Mouse (Mus musculus) heart, adult 2 months (tissue): ENCODE data around the gene Dlx3. TPM values are rescaled to one million over a fixed set of nuclear protein-coding genes. Genes with fewer than 3 reads are reported as not detected.

Experiments used
- DNase-seq, 2 experiments: peaks; one replicate each; pipeline ENCODE4 v3.0.0; 2021
- H3K27ac ChIP-seq: fragments of 200-600 bp; 2 replicates; pipeline ENCODE4 v1.8.1; 2022
- H3K27me3 ChIP-seq: fragments of 200-500 bp; 2 replicates; pipeline ENCODE4 v1.6.1; 2012; ENCODE audit warnings: mild to moderate bottlenecking, low read length, inconsistent platforms, mixed read lengths; ENCODE audit not compliant: control insufficient read depth, insufficient read depth
- H3K36me3 ChIP-seq: fragments of 200-500 bp; 2 replicates; pipeline ENCODE4 v1.6.1; 2012; ENCODE audit warnings: low read length, inconsistent platforms; ENCODE audit not compliant: control insufficient read depth, insufficient read depth
- H3K4me1 ChIP-seq: fragments of 200-500 bp; 2 replicates; pipeline ENCODE4 v1.6.1; 2011; ENCODE audit warnings: low read length; ENCODE audit not compliant: control insufficient read depth, insufficient read depth
- H3K4me3 ChIP-seq: fragments of 200-600 bp; 2 replicates; pipeline ENCODE4 v1.8.1; 2022
- H3K79me2 ChIP-seq: fragments of 200-500 bp; replicated peaks from 2 replicates; pipeline ENCODE4 v1.6.1; 2012; ENCODE audit warnings: mild to moderate bottlenecking, inconsistent platforms, low read length, moderate library complexity, mixed read lengths; ENCODE audit not compliant: control insufficient read depth, insufficient read depth
- H3K9ac ChIP-seq: fragments of 200-500 bp; 2 replicates; pipeline ENCODE4 v1.6.1; 2012; ENCODE audit warnings: low read depth, mild to moderate bottlenecking, control low read depth, inconsistent platforms, low read length, mixed read lengths
- CTCF ChIP-seq: fragments of 200-600 bp; IDR thresholded peaks from 2 replicates; pipeline ENCODE4 v1.8.1; 2022; ENCODE audit warnings: antibody characterized with exemption, mild to moderate bottlenecking, moderate library complexity
- EP300 ChIP-seq: fragments of 200-500 bp; IDR thresholded peaks from 2 replicates; pipeline ENCODE4 v1.6.1; 2011; ENCODE audit warnings: low read depth, low read length, control low read depth; ENCODE audit not compliant: insufficient read depth
- POLR2A ChIP-seq: fragments of 200-500 bp; IDR thresholded peaks from 2 replicates; pipeline ENCODE4 v1.6.1; 2011; ENCODE audit warnings: mild to moderate bottlenecking, low read depth, low read length, control low read depth; ENCODE audit not compliant: insufficient read depth
- WGBS: fragments of 180-500 bp; shearing (Covaris S2); methylation state at CpG from one replicate; pipeline ENCODE4 v1.1.7; 2018; 5-methylcytosine and 5-hydroxymethylcytosine counted together
- intact Hi-C: fragments of 180-260 bp; cut with DNase I; formaldehyde crosslinking; loops from one replicate; pipeline ENCODE4 v1.15.1; 2025
- polyA plus RNA-seq: library from polyadenylated mRNA; depleted of rRNA; stranded (reverse); fragments of >200 nt; gene quantifications from 2 replicates; pipeline ENCODE4 v1.2.3, GENCODE M21; 2012
- total RNA-seq, 2 experiments: library from RNA; stranded (reverse); gene quantifications; 2 replicates each; pipeline ENCODE4 v1.2.3; 2021

Dlx3 gene
- total and polyA plus RNA-seq, 3 experiments: not detected

DNA sequence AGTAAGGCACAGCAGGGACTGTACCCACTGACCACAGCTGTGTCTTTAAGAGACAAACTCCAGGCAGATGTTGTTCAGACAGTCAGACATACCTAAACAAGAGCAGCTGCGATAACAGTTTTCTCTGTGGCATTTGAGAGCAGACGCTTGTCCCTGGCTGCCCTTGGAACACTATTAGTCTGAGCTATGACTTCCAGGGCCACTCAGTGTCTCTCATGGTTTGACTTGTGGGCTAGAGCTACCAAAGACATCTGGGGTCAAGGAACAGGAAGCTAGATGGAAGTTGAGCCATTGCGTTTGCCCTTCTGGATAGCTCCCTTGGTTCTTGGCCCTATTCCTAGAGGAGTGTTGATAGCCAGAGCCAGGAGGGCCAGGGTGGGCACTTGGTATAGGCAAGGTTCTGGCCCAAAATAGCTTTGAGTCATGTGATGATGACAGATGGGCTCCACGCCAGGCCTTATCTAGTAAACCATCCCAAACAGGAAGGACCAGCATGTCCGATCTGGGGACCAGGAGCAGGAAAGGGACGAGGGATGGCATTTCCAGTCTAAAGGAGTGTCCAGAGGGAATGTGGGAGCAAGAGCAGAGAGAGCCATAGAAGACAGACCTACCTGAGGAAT, 40.6 kb upstream of the Dlx3 start:
- DNase-seq: no peak
- no peaks in the 10 kb centered on the region for H3K27me3 ChIP-seq
- peaks cover 12% of the 10 kb centered on the region for H3K4me1 ChIP-seq
- TF ChIP-seq CTCF (no peak), POLR2A (no peak), EP300 (no peak)
- 24% methylated on average over 6 of the region's 6 CpGs for WGBS
- H3K9ac ChIP-seq: no peak overlapping the region
- no peaks in the 10 kb centered on the region for H3K36me3 ChIP-seq
- H3K27ac ChIP-seq: peak overlapping the region; percentile 6; the same call in 1 of the 2 replicates
- intact Hi-C loops: no loop called here
- no peaks in the 10 kb centered on the region for H3K79me2 ChIP-seq
- no peak overlapping the region for H3K4me3 ChIP-seq

DNA sequence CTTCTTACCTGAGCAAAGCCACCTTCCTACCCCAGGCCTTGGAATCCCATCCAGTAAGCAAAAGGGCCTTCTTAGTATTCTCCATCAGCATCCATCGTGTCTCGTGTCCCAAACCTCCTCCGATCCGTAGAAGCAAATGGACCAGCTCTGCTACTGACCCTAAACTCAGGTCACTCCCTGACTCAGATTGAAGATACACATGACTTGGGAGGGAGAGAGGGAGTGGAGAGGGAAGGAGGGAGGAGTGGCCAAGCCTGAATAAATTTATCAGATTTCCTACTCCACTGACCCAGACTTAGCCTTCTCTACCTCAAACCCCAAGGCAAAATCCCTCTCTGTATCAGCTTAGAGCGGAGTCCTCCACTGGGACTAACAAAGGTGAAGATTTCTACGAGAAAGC, 39.1 kb upstream of the Dlx3 start:
- H3K27ac ChIP-seq: no peak overlapping the region
- WGBS: 92% methylated on average over 6 of the region's 6 CpGs
- no peaks in the 10 kb centered on the region for H3K36me3 ChIP-seq
- no peak for DNase-seq
- H3K79me2 ChIP-seq: no peaks in the 10 kb centered on the region
- H3K27me3 ChIP-seq: no peaks in the 10 kb centered on the region
- intact Hi-C loops: no loop called here
- no peak overlapping the region for H3K4me3 ChIP-seq
- TF ChIP-seq POLR2A: no peak
- no peak for TF ChIP-seq CTCF
- TF ChIP-seq EP300: no peak
- no peak overlapping the region for H3K9ac ChIP-seq
- H3K4me1 ChIP-seq: peaks cover 12% of the 10 kb centered on the region

DNA sequence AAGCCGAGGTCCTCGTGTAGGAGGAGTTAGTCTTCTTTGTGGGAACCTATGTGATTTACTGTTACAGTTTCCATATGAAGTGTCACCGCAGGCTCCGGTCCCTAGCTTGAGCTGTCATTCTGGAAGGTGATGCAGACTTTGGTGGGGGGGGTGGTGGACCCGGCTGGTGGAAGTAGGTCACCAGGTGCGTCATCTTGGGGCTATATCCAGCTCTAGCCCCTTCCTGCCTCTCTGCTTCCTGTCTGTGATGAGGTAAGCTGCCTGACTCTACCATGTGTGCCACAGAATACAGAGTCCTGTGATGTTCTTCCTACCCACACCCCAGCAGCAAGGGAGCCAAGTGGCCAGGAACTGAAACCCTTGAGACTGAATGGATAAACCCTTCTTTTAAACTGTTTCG, 37.0 kb upstream of the Dlx3 start:
- Histone ChIP-seq H3K9ac (no peak overlapping the region), H3K4me3 (no peak overlapping the region), H3K27ac (no peak overlapping the region), H3K79me2 (no peaks in the 10 kb centered on the region), H3K4me1 (peaks cover 14% of the 10 kb centered on the region), H3K27me3 (no peaks in the 10 kb centered on the region), H3K36me3 (no peaks in the 10 kb centered on the region)
- 83% methylated on average over 7 of the region's 7 CpGs for WGBS
- DNase-seq: no peak
- intact Hi-C loops: no loop called here
- TF ChIP-seq CTCF: no peak
- no peak for TF ChIP-seq EP300
- TF ChIP-seq POLR2A: no peak

DNA sequence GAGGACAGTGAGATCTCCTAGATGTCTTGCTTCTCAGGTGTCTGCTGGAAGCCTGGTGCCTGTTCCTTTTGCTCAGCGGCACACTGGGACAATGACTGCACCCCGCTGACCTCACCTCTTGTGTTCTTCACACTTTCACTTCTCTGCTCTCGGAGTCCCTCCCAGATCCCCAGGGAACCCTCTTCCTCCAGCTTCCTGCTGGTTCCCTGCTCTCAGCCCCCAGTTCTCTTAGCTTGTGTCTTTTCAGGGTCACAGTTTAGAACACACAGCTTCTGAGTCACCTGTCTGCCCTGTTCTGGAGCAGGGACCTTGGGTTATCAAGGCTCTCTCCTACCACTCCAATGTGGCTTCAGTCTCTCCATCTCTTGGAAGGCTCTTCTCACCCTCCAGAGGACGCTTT, 35.7 kb upstream of the Dlx3 start:
- H3K4me1 ChIP-seq: peaks cover 12% of the 10 kb centered on the region
- H3K4me3 ChIP-seq: no peak overlapping the region
- H3K79me2 ChIP-seq: no peaks in the 10 kb centered on the region
- H3K27me3 ChIP-seq: no peaks in the 10 kb centered on the region
- DNase-seq: no peak
- H3K9ac ChIP-seq: no peak overlapping the region
- TF ChIP-seq EP300: no peak
- TF ChIP-seq CTCF: no peak
- TF ChIP-seq POLR2A: no peak
- H3K27ac ChIP-seq: no peak overlapping the region
- no peaks in the 10 kb centered on the region for H3K36me3 ChIP-seq
- intact Hi-C loops: no loop called here
- 51% methylated on average over 4 of the region's 4 CpGs for WGBS

DNA sequence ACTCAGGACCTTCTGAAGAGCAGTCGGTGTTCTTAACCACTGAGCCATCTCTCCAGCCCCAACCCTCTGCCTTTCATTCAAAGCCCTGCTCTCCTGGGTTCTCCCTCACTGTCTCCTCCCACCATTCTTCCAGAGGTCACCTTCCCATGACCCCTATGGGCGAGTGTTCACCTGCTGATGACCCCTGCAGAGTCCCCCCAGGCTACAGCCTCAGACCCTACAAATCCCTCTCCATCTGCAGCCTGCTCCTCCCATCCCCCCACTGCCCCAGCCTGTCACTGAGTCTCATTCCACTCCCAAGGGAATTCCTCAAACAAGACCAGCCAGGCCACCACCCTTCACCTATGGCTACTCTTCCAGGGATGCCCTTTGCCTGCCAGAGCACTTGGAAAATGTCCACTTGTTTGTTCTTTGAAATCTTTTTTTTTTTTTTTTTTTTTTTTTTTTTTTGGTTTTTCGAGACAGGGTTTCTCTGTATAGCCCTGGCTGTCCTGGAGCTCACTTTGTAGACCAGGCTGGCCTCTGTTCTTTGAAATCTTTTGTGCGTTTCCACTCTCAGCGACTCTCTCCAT, 35.0 kb upstream of the Dlx3 start:
- intact Hi-C loops: no loop called here
- TF ChIP-seq POLR2A: no peak
- no peak for TF ChIP-seq CTCF
- no peak for TF ChIP-seq EP300
- H3K9ac ChIP-seq: no peak overlapping the region
- H3K36me3 ChIP-seq: no peaks in the 10 kb centered on the region
- H3K27ac ChIP-seq: no peak overlapping the region
- no peak overlapping the region for H3K4me3 ChIP-seq
- peaks cover 9% of the 10 kb centered on the region for H3K4me1 ChIP-seq
- WGBS: 57% methylated on average over 5 of the region's 5 CpGs
- no peaks in the 10 kb centered on the region for H3K79me2 ChIP-seq
- no peak for DNase-seq
- H3K27me3 ChIP-seq: no peaks in the 10 kb centered on the region

DNA sequence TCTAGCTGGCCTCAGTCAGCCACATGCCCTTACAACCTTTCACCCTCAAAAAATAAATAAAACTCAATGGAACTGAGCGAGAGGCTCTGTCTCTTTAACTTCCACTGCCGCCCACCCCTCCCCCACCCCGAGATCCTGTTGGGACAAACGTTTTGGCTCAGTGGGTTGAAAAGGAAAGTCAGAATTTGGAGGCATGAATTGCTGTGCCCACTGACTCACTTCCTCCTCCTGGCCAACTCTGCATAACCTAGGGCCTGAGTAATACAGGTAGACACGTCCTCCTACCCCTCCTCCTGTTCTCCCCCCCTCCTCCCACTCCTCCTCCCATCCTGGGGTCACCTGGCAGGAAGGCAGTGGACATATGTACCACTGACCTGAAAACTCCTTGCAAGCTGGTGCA, 34.2 kb upstream of the Dlx3 start:
- Histone ChIP-seq H3K27me3 (no peaks in the 10 kb centered on the region), H3K79me2 (no peaks in the 10 kb centered on the region), H3K9ac (no peak overlapping the region), H3K4me1 (peaks cover 9% of the 10 kb centered on the region), H3K36me3 (no peaks in the 10 kb centered on the region), H3K4me3 (no peak overlapping the region), H3K27ac (no peak overlapping the region)
- WGBS: 24% methylated on average over 5 of the region's 5 CpGs
- intact Hi-C loops: no loop called here
- TF ChIP-seq CTCF (no peak), POLR2A (no peak), EP300 (no peak)
- DNase-seq: no peak
